Mouse (Mus musculus) small intestine, adult 2 months (tissue): ENCODE measurements at regions not wholly inside any gene's neighbourhood (a gene's known extent, or its start where the extent isn't known, plus 50 kb on each side); places are given as distances from the start of the nearest gene placed in this dataset.

Experiments
- CTCF ChIP-seq: fragments of 200-500 bp; IDR thresholded peaks from 2 replicates; pipeline ENCODE4 v1.5.1; 2012; ENCODE audit warnings: low read depth, mild to moderate bottlenecking, control low read depth, inconsistent platforms, low read length, moderate library complexity, mixed read lengths; ENCODE audit not compliant: insufficient replicate concordance, insufficient read length; ENCODE audit errors: extremely low read depth
- POLR2A ChIP-seq: fragments of 200-500 bp; IDR thresholded peaks from 2 replicates; pipeline ENCODE4 v1.6.1; 2012; ENCODE audit warnings: low read depth, mild to moderate bottlenecking, control low read depth, inconsistent platforms, low read length, moderate library complexity

- TF ChIP-seq POLR2A, result no peak
- TF ChIP-seq CTCF, result no peak
Measured at GRCm38 (mm10) chr6:51757131-51757530, 233.4 kb downstream of the Snx10 start.
